ENCODE assay signal across 8 mouse cellular contexts in the genomic region with DNA sequence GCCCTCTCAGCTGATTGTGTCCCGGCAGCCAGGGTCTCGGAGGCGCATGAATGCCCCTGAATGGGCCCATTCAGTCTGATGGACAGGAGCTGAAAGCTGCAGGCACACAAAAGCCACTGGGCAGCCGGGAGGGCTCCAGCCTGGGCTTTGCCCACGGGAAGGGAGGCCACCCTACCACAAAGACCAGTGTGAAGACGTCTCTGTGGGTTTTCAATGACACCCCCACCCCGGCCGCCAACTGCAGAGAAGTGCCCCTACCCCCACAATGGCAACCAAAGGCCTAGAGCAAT. TPM values are rescaled to one million over a fixed set of nuclear protein-coding genes. Genes with fewer than 3 reads are reported as not detected.
A peak's percentile ranks its signal among the peaks of the same experiment; 100 is the strongest.
DNase-seq lines count a peak whose midpoint lies in the region; ATAC-seq lines count a peak whose summit lies in the region.

No protein-coding gene starts in this region.

- ATAC-seq in hindbrain, embryonic 12.5 days (ENCODE audit: low FRiP score) = peak; percentile 83
- ATAC-seq in liver, embryonic 11.5 days (replicated peaks; ENCODE audit: low FRiP score) = no peak

- no peaks in the 10 kb centered on the region for H3K27me3 ChIP-seq in hindbrain, embryonic 12.5 days
- H3K27me3 ChIP-seq in midbrain, embryonic 10.5 days (ENCODE audit: low read depth, poor library complexity, severe bottlenecking) = no peaks in the 10 kb centered on the region
- no peaks in the 10 kb centered on the region for H3K27me3 ChIP-seq in liver, embryonic 11.5 days (replicated peaks; ENCODE audit: control insufficient read depth, insufficient read depth, low read length)

- H3K4me3 ChIP-seq in hindbrain, embryonic 12.5 days = no peak overlapping the region
- H3K4me3 ChIP-seq in midbrain, embryonic 10.5 days = peak overlapping the region; percentile 40
- H3K4me3 ChIP-seq in liver, embryonic 11.5 days (ENCODE audit: low read depth, low read length) = no peak overlapping the region

- H3K4me1 ChIP-seq in hindbrain, embryonic 12.5 days = peaks cover 50% of the 10 kb centered on the region
- H3K4me1 ChIP-seq in midbrain, embryonic 10.5 days = peaks cover 64% of the 10 kb centered on the region
- H3K4me1 ChIP-seq in liver, embryonic 11.5 days (replicated peaks; ENCODE audit: control insufficient read depth, insufficient read depth, low read length) = no peaks in the 10 kb centered on the region

- H3K9me3 ChIP-seq in hindbrain, embryonic 12.5 days (replicated peaks) = no peaks in the 10 kb centered on the region
- H3K9me3 ChIP-seq in midbrain, embryonic 10.5 days (replicated peaks) = no peaks in the 10 kb centered on the region
- no peaks in the 10 kb centered on the region for H3K9me3 ChIP-seq in liver, embryonic 11.5 days (ENCODE audit: control insufficient read depth, low read length)

- peak; percentile 23 for DNase-seq in brain, adult 2 months (ENCODE audit: low read depth, low spot score)
- DNase-seq in embryo, embryonic 10 days (ENCODE audit: low spot score) = peak; percentile 80
- DNase-seq in midbrain, embryonic 10.5 days (ENCODE audit: low spot score) = peak; percentile 87
- DNase-seq in liver, embryonic 11.5 days (ENCODE audit: low spot score) = no peak
- DNase-seq in thymus, postnatal 14 days = no peak
- no peak for DNase-seq in spleen, postnatal 14 days (ENCODE audit: low spot score in 2 of 2)
- DNase-seq in heart, postnatal 25 days (ENCODE audit: low spot score) = no peak

- intact Hi-C loops in heart, postnatal 25 days (cut with DNase I) = no loop called here

- 17% methylated on average over 8 of the region's 8 CpGs for WGBS in hindbrain, embryonic 12.5 days
- WGBS in midbrain, embryonic 10.5 days = 13% methylated on average over 8 of the region's 8 CpGs
- whole genome bisulfite sequencing in liver, embryonic 11.5 days = 65% methylated on average over 8 of the region's 8 CpGs

- no peaks in the 10 kb centered on the region for H3K36me3 ChIP-seq in hindbrain, embryonic 12.5 days
- H3K36me3 ChIP-seq in midbrain, embryonic 10.5 days = peaks cover 10% of the 10 kb centered on the region; the same call in 1 of the 2 replicates
- H3K36me3 ChIP-seq in liver, embryonic 11.5 days (ENCODE audit: control insufficient read depth, insufficient read depth, low read length) = no peaks in the 10 kb centered on the region

- peak overlapping the region; percentile 86 for H3K27ac ChIP-seq in hindbrain, embryonic 12.5 days
- peak overlapping the region; percentile 86 for H3K27ac ChIP-seq in midbrain, embryonic 10.5 days (replicated peaks)
- H3K27ac ChIP-seq in liver, embryonic 11.5 days (ENCODE audit: low read depth, low read length) = no peak overlapping the region

- H3K9ac ChIP-seq in hindbrain, embryonic 12.5 days = 0 out of 2 replicates have a peak overlapping the region, but pooled peaks have one; percentile 8
- H3K9ac ChIP-seq in liver, embryonic 11.5 days (ENCODE audit: low read depth, low read length) = no peak overlapping the region

- H3K4me2 ChIP-seq in hindbrain, embryonic 12.5 days (replicated peaks) = peak overlapping the region; percentile 19; the same call in 1 of the 2 replicates
- no peak overlapping the region for H3K4me2 ChIP-seq in liver, embryonic 11.5 days

RNA-seq across cellular contexts. Expression of a gene that starts 58.5 kb away (rescaled TPM):
- polyA plus RNA-seq in hindbrain, embryonic 12.5 days (2016; fragmentation: Nextera tagmentation; extraction: Ambion mirVana) = 24.2 and 24.7 TPM in 2 replicates
- 24.2 and 25.7 TPM in 2 replicates for polyA plus RNA-seq in midbrain, embryonic 10.5 days (2016; fragmentation: Nextera tagmentation; extraction: Ambion mirVana)
- polyA plus RNA-seq in liver, embryonic 11.5 days (2014; fragmentation: Nextera tagmentation; extraction: Ambion mirVana) = 11.6 and 14.6 TPM in 2 replicates
- 10 to 100 TPM; 10.4 to 11.8 TPM for total RNA-seq in heart, postnatal 25 days (2021)

Comparison
In these comparisons a context has a peak if more than half of its experiments do, and no peak if none do; other contexts are left out.
1. DNase-seq: peak in brain, adult 2 months (single experiment), embryo, embryonic 10 days (single experiment) and midbrain, embryonic 10.5 days (single experiment); none in liver, embryonic 11.5 days (single experiment), thymus, postnatal 14 days (single experiment), spleen, postnatal 14 days (0 of 2) and heart, postnatal 25 days (single experiment).